Mouse (Mus musculus): ENCODE measurements around the gene Herc3.

Gene Herc3

GRCm38 (mm10) chr6:58920735-58921134 lies 89.5 kb downstream of the Herc3 start:
- DNase-seq (ENCODE audit: low read depth, low spot score) = no peak

GRCm38 (mm10) chr6:58921623-58922022 lies 90.4 kb downstream of the Herc3 start:
- DNase-seq (ENCODE audit: low read depth, low spot score) = no peak

- DNase-seq (ENCODE audit: low read depth, low spot score) = no peak
These were observed 91.2 kb downstream of the Herc3 start for GRCm38 (mm10) chr6:58922511-58922910.

GRCm38 (mm10) chr6:58927881-58928280 lies 96.6 kb downstream of the Herc3 start:
- no peak for DNase-seq (ENCODE audit: low read depth, low spot score)

GRCm38 (mm10) chr6:58929911-58930431 lies 98.7 kb downstream of the Herc3 start:
- DNase-seq (ENCODE audit: low read depth, low spot score) = no peak

GRCm38 (mm10) chr6:58931149-58931548 lies 99.9 kb downstream of the Herc3 start:
- no peak for DNase-seq (ENCODE audit: low read depth, low spot score)

GRCm38 (mm10) chr6:58932515-58933188 lies 101.4 kb downstream of the Herc3 start:
- no peak for DNase-seq (ENCODE audit: low read depth, low spot score)

- no peak for DNase-seq (ENCODE audit: low read depth, low spot score)
These were observed 102.1 kb downstream of the Herc3 start for GRCm38 (mm10) chr6:58933189-58933913.

GRCm38 (mm10) chr6:58934144-58934543 lies 102.9 kb downstream of the Herc3 start:
- no peak for DNase-seq (ENCODE audit: low read depth, low spot score)

GRCm38 (mm10) chr6:58937726-58938125 lies 106.5 kb downstream of the Herc3 start:
- no peak for DNase-seq (ENCODE audit: low read depth, low spot score)

GRCm38 (mm10) chr6:58942276-58942675 lies 111.0 kb downstream of the Herc3 start:
- DNase-seq (ENCODE audit: low read depth, low spot score) = no peak

- DNase-seq (ENCODE audit: low read depth, low spot score) = no peak
These were observed 112.7 kb downstream of the Herc3 start for GRCm38 (mm10) chr6:58943958-58944357.

GRCm38 (mm10) chr6:58946246-58946645 lies 115.0 kb downstream of the Herc3 start:
- DNase-seq (ENCODE audit: low read depth, low spot score) = no peak

- DNase-seq (ENCODE audit: low read depth, low spot score) = no peak
These were observed 115.6 kb downstream of the Herc3 start for GRCm38 (mm10) chr6:58946840-58947239.

GRCm38 (mm10) chr6:58950410-58950809 lies 119.1 kb downstream of the Herc3 start:
- DNase-seq (ENCODE audit: low read depth, low spot score) = no peak

- DNase-seq (ENCODE audit: low read depth, low spot score) = no peak
These were observed 120.1 kb downstream of the Herc3 start for GRCm38 (mm10) chr6:58951128-58951992.

- DNase-seq (ENCODE audit: low read depth, low spot score) = no peak
These were observed 129.3 kb downstream of the Herc3 start for GRCm38 (mm10) chr6:58960523-58960922.

- DNase-seq (ENCODE audit: low read depth, low spot score) = no peak
These were observed 131.4 kb downstream of the Herc3 start for GRCm38 (mm10) chr6:58962691-58963090.

- no peak for DNase-seq (ENCODE audit: low read depth, low spot score)
These were observed 132.8 kb downstream of the Herc3 start for GRCm38 (mm10) chr6:58964091-58964490.

- no peak for DNase-seq (ENCODE audit: low read depth, low spot score)
These were observed 133.3 kb downstream of the Herc3 start for GRCm38 (mm10) chr6:58964565-58964964.

GRCm38 (mm10) chr6:58965071-58965831 lies 134.0 kb downstream of the Herc3 start:
- DNase-seq (ENCODE audit: low read depth, low spot score) = no peak

Data from CD4-positive, CD25-positive, alpha-beta regulatory T cell, adult 2 months (primary cell).